Mouse (Mus musculus) liver, postnatal 0 days (tissue): ENCODE measurements at regions not wholly inside any gene's neighbourhood (a gene's known extent, or its start where the extent isn't known, plus 50 kb on each side); places are given as distances from the start of the nearest gene placed in this dataset.

ENCODE experiments used
- CTCF ChIP-seq: sonication (generic); IDR thresholded peaks from 2 replicates; pipeline ENCODE4 v1.5.1; 2016; ENCODE audit warnings: antibody characterized with exemption, low read depth
- EP300 ChIP-seq: IDR thresholded peaks from 2 replicates; pipeline ENCODE4 v1.6.1; 2016; ENCODE audit warnings: antibody characterized with exemption, low read depth, mild to moderate bottlenecking

DNA sequence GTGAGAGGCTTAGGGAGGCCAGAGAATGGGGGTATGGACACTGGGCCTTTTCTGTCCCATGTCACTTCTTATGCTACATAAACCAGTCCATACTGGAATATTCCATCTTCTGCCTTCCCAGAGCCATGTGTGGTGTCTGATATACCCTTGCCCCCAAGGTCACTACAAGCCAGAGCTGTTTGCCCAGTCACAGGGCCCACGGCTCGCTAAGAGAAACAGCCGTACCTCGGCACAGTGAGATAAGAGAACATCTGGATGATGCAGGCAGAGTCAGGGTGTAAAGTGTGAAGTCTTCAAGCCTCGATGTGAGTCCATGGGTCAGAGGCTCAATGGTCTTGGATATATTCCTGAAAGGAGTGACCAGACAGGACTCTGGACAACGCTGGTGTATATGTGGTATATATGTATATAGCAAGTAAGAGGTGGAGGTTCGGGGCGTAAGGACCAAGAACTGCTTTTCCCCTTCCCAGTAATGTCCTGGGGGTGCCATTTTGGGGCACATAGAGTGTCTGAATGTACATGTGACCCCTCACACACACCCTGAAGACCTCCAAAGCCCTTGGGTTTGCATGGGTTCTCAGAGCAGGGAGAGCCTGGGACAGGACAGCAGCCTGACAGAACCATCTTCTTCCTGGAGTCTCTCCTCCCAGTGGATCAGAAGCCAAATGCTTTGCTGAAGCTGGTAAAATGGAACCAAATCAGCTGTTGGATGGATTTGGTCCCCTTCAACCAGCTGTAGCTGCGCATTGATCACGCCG lies 58.1 kb upstream of the Slco4a1 start:
- TF ChIP-seq CTCF (no peak), EP300 (no peak)
